Mouse (Mus musculus) kidney, postnatal 10 days (tissue): ENCODE measurements at regions not wholly inside any gene's neighbourhood (a gene's known extent, or its start where the extent isn't known, plus 50 kb on each side); places are given as distances from the start of the nearest gene placed in this dataset.

Experiments
- DNase-seq: peaks from one replicate; pipeline ENCODE4 v3.0.0; 2021; ENCODE audit warnings: mixed read lengths

DNA sequence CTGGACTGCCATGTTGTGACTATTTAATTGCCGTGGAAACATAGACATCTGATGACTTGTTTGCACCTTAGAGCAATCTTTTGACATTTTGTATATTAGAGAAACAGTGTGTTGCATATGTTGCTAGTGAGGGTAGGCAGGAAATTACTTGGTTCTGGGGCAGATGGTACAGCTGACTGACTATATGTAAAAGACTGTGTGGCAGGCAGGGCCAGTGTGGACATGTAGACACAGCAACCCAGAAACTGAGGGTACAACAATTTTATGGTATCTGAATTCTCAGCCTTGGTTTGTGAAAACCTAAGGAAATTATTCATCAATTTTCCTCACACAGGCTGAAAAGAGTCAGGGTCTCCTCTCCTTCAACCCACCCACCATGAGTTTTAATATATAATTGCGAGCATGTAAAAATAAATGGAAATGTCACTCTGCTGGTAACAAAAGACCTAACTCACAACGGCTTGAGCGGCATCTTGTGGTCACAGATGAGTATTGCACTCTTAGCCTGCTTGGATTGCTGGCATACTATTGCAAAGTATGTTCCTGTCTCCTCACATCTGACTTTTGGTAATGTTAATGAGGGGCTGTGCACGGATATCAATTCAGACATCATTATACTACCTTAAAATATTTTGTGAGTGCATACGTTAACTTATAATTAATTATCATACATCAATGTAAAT, 329.8 kb downstream of the Psat1 start:
- DNase-seq: peak; percentile 77

GRCm38 (mm10) chr19:15614648-15615561, 332.2 kb downstream of the Psat1 start:
- DNase-seq: peak; percentile 49

- no peak for DNase-seq
Observed at GRCm38 (mm10) chr19:15611137-15611758, 335.9 kb downstream of the Psat1 start.

- no peak for DNase-seq
Observed at GRCm38 (mm10) chr19:15606440-15606839, 340.7 kb downstream of the Psat1 start.

- no peak for DNase-seq
Observed at GRCm38 (mm10) chr19:15592821-15593220, 354.3 kb downstream of the Psat1 start.

- no peak for DNase-seq
Observed at GRCm38 (mm10) chr19:15583782-15584693, 363.1 kb downstream of the Psat1 start.

DNA sequence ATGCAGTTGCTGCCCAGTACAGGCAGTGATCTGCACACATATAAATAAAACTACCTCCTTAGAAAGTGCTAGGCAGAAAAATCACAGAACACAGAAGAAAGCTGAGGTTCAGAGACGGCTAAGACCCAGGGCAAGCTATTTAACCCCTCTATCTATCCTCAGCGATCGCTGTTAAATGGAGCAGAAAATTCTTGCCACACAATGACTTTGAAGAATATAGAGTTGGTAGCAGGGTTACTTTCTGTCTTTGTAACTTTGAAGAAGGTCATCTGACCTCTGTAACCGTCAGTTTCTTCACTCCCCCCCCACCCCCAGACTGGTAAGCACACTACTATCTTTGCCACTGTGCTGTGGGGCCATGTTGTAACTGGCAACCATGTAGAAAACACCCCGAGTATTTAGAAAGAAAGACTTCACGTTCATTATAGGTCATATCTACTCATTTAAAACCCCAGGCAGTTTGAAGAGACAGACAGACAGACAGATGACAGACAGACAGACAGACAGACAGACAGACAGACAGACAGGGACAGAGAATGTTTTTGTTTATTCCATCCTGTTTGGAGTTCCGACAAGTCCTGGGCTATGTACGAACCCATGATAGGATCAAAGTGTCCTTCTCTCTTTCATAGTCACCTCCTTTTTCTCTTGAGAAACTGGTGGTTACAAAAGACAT, 363.9 kb downstream of the Psat1 start:
- no peak for DNase-seq

DNA sequence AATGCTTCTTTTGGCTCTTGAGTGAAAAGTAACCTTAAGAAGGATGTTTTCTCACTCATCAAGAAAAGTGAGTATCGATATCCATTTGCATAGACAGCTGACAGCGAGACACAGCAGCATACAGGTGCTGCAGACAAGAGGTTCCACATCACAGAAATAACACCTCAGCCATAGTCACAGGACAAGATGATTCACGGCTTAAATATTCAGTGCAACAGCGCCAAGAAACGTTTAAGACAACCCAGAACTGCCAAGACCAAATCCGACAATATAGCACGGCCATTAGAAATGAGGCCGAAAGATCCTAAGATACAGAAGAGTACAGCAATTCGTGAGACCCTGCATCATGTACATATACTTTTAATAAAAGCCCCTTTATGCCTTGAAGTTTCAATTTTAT, 375.9 kb downstream of the Psat1 start:
- DNase-seq: no peak

DNA sequence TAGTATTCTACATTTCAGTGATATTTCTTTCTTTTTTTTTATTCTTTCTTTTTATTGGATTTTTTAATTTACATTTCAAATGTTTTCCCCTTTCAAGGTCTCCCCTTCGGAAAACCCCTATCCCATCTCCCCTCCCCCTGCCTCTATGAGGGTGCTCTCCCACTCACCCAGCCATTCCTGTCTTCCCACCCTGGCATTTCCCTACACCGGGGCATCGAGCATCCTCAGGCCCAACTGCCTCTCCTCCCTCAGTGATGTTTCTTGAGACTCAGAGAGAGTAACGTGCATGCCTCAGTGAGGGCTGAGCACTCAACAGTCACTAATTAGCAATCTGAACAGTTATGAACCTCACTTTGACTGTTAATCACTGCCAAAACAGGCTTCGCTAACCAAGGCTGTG, 385.6 kb downstream of the Psat1 start:
- no peak for DNase-seq

DNA sequence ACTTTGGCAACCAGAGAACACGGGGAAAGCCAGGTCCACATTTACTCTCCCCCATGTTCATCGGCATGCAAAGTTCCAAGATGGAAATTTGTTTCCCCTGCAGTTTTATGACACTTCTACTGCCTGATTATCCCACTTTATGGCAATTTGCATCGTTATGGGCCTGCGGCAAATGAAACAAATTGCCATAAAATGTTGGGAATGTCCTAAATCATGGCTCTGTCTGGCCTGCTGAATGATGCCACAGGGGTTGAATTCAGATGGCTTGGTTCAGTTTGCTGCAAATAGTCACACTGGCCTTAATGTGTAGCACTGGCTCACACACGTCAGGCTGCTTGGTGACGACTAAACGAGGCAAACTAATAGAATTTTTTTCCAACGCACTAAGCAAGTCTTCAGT, 393.2 kb downstream of the Psat1 start:
- no peak for DNase-seq

- no peak for DNase-seq
Observed at GRCm38 (mm10) chr19:15517853-15518252, 429.3 kb downstream of the Psat1 start.

DNA sequence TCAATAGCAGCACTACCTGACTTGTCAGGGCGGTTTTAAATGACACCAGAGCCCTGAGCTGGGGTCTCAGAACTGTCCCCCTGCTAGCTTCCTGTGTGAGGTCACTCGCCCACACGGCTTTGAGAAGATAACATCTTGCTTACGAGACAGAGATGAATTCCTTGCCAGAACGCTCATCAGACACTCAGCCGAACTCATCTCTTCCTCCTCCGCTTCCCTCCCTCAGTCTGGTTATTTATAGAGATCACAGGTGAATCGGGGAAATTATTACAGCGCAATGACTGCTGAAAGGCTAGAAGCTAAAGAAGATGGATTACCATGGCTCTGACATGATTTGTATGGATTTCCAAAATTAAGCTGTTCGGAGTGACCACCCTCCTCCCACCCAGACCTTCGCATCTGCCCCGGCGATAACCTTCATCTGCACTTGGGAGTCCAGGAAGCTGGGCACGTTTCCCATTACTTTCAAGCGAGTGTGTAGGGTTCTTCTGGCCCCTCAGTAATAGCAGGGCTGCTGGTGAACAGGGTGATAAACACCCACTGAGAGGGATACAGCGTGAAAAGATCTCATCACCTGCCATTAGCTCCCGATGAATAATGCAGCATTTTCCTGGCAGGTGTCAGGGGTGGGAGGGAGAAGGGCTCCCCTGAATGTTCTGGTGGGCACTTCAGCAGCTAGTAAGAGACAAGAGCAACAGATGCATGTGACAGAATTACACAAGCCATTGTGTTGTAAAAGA, 430.4 kb downstream of the Psat1 start:
- no peak for DNase-seq

DNA sequence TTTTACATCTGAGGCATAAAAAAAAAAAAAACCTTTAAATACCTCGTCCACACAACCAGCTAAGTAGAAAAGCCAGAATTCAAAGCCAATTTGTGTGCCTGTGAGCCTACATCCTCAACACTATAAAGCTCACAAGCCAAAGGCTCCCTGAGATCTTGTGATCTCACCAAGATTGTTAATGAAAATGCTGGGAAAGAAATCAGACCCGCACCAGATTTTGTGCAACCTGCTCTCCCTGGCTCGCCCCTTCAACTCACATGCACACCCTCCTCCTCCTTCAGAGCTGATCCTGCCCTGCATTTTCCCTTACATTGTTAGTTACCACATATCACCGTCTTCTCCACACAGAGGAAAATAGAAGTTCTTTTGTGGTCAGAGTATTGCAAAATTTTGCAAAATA, 433.9 kb downstream of the Psat1 start:
- no peak for DNase-seq

GRCm38 (mm10) chr19:15510395-15510794, 436.7 kb downstream of the Psat1 start:
- no peak for DNase-seq

DNA sequence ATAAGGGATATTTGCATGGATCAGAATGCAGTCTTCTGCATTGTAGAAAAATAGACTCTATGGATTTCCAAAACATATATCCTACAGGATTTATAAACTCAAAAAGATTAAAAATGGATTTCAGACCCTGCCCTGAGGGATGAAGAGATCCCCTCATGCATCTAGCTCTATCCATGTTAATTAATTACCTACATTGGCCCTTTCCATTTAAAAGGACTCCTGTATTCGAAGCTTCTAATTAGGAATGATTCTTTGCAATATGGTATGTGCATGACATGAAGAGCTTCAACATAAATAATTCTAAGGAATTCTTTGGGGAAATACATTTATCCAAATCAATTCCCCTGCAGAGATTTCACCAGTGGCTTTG, 444.2 kb downstream of the Psat1 start:
- no peak for DNase-seq

GRCm38 (mm10) chr19:15502315-15502984, 444.7 kb downstream of the Psat1 start:
- no peak for DNase-seq

DNA sequence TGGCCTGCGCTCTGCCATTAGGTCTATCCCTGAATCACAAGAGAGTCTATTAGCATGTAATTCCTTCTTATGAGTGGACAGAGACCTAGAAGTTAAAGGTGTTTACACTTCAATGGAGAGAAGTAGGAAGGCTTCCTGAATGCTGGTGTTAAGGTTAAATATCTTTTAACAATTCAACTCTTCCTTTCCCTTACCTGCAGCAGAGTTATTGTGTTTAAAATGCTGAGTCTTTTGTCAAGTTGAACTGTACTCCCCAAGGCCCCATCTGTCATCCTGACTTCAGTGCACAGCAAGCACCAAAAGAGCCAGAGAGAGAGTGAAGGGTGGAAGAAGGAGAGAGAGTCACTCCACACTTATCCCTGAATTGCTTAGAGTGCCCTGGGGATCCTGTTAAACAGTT, 451.6 kb downstream of the Psat1 start:
- DNase-seq: no peak

DNA sequence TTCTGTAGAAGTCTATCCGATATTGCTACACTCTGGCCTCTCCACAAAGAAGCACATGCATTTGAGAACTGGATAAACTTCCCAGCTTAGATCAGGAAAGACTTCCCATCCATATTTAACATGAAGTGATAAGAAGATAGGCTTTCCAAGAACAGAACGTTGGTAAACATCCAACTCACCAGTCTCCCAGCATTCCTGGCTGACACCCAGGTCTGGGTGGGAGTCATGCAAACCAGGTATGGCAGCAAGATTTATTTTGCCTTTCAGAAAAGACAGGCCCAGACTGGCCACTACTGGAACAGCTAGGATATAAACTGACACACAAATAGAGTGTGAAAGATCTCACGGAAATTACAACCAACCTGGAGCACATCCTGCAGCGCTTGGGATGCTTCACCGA, 459.6 kb downstream of the Psat1 start:
- no peak for DNase-seq

DNA sequence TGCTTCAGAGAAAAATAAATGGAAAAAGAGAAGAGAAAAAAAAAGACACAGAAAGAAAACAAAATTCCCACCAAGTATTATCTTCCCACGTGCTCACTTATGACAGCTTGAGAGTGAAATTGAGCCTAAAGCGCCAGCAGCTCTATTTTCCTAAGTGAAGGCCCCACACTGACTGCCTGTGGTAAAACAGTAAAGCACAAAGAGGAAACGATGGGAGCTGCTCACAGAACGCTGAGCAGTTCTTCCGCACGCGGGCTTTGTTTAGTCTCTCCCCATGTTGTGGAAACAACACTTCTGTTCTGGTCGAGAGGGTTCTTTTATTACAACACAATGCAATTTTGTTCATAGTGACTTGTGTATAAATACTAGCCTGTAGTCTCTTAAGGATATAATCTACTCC, 465.5 kb downstream of the Psat1 start:
- DNase-seq: no peak

- no peak for DNase-seq
Observed at GRCm38 (mm10) chr19:15469541-15469940, 477.6 kb downstream of the Psat1 start.

- DNase-seq: no peak
Observed at GRCm38 (mm10) chr19:15466713-15467112, 480.4 kb downstream of the Psat1 start.
